Mouse (Mus musculus): ENCODE data around the gene Vmn1r232. TPM values are rescaled to one million over a fixed set of nuclear protein-coding genes. Genes with fewer than 3 reads are reported as not detected.

The Vmn1r232 gene
- not detected in 2 replicates for polyA plus RNA-seq (2012; rRNA removed; ENCODE audit: low replicate concordance)

GRCm38 (mm10) chr17:20919614-20920013 is at the start of gene Vmn1r232:
Gene Vmn1r232, minus strand, starts transcription at chr17:20919714.

GRCm38 (mm10) chr17:20944985-20945891 is 25.7 kb upstream of the Vmn1r232 start, which contains the start of gene Ppp2r1a:
Gene Ppp2r1a, plus strand, starts transcription at chr17:20945311.

GRCm38 (mm10) chr17:20904991-20905390 is 14.5 kb downstream of the Vmn1r232 start, which contains the start of gene Vmn1r231:
Gene Vmn1r231, minus strand, starts transcription at chr17:20905091.

Other genes with a start within 250 kb of the Vmn1r232 start
- not detected in 2 replicates for gene Vmn1r226, start 236.9 kb downstream of the Vmn1r232 start, polyA plus RNA-seq (2012; rRNA removed; ENCODE audit: low replicate concordance)
- gene Vmn1r227, start 189.9 kb downstream of the Vmn1r232 start, polyA plus RNA-seq (2012; rRNA removed; ENCODE audit: low replicate concordance), result not detected in 2 replicates
- gene Vmn1r228, start 133.6 kb downstream of the Vmn1r232 start, polyA plus RNA-seq (2012; rRNA removed; ENCODE audit: low replicate concordance), result not detected in 2 replicates
- gene Vmn1r229, start 108.2 kb downstream of the Vmn1r232 start, polyA plus RNA-seq (2012; rRNA removed; ENCODE audit: low replicate concordance), result not detected in 2 replicates
- gene Vmn1r230, start 79.3 kb downstream of the Vmn1r232 start, polyA plus RNA-seq (2012; rRNA removed; ENCODE audit: low replicate concordance), result not detected in 2 replicates
- gene Vmn1r231, start 14.6 kb downstream of the Vmn1r232 start, polyA plus RNA-seq (2012; rRNA removed; ENCODE audit: low replicate concordance), result not detected in 2 replicates
- gene Ppp2r1a, start 25.6 kb upstream of the Vmn1r232 start, polyA plus RNA-seq (2012; rRNA removed; ENCODE audit: low replicate concordance), result 86.2 and 96.5 TPM in 2 replicates
- not detected in 2 replicates for gene Vmn1r233, start 76.8 kb upstream of the Vmn1r232 start, polyA plus RNA-seq (2012; rRNA removed; ENCODE audit: low replicate concordance)
- 0.36 and 0.44 TPM in 2 replicates for gene Zfp160, start 89.2 kb upstream of the Vmn1r232 start, polyA plus RNA-seq (2012; rRNA removed; ENCODE audit: low replicate concordance)

All from duodenum, adult 2 months (tissue).